Comparison of ENCODE assay signal across 16 mouse cellular contexts in the genomic region with DNA sequence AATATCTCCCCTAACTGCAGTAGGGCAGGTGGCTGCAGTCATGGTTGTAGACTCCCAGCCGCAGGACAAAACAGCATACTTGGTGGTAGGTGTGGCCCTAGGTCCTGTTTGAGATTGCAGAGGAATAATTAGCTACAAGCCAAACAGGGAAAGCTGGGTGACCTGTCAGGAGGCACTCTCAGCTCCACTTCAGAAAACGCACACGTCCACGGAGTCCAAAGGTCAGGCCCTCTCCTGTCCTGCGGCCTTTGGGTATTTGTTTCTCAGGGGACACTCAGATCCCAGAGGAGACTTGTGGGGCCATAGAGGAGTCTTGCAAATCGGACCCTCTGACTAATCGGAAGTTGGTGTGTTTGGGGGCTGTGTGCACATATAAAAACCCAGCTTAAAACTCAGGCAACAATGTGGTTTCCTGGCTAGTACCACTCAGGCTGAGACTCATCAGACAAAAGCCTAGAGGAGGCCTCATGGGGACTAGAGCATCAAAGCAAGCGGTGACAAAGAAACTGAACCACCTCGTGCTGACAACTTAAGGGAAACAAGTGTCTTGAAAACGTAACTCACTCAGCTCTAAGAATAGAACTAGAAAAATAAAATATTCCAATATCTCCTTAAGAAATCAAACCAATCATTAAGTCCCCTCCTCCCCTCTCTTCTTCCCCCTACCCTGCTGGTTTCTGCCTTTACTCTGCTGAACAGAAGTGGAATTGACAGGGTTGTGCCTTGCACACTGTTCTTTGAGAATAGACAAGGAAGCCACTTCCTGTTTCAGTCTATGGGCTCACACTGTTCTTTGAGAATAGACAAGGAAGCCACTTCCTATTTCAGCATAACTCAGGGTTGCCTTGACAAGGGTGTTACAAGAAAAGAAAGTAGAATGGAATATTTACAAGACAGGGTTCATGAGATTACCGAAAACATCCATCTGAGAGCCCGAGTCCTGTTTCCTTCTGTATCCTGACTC. TPM values are rescaled to one million over a fixed set of nuclear protein-coding genes. Genes with fewer than 3 reads are reported as not detected.
DNase-seq lines count a peak whose midpoint lies in the region; ATAC-seq and TF ChIP-seq lines count a peak whose summit lies in the region.
"Had no signal": no experiment of that assay in that cellular context is flagged by ENCODE, and none has a peak within 500 bp of the region (broad histone marks: within the 10 kb centered on the region; RNA-seq: fewer than 3 reads in every experiment).

No protein-coding gene starts in this region.

- H3K9me3 ChIP-seq in liver, embryonic 12.5 days (replicated peaks): no peaks in the 10 kb centered on the region
- H3K9me3 ChIP-seq in forebrain, embryonic 15.5 days: no peaks in the 10 kb centered on the region
- H3K9me3 ChIP-seq: heart, embryonic 10.5 days; limb, embryonic 12.5 days had no signal

- H3K79me2 ChIP-seq in liver, adult 2 months (ENCODE audit: control insufficient read depth, insufficient read depth, low read length): no peaks in the 10 kb centered on the region

- H3K27ac ChIP-seq in liver, adult 2 months (replicated peaks; ENCODE audit: insufficient read depth, low read depth, low read length): no peak overlapping the region
- H3K27ac ChIP-seq in liver, embryonic 12.5 days: no peak overlapping the region
- no peak overlapping the region for H3K27ac ChIP-seq in forebrain, embryonic 15.5 days (replicated peaks)
- H3K27ac ChIP-seq: heart, embryonic 10.5 days; hindbrain, embryonic 14.5 days; layer of hippocampus, adult 2 months; limb, embryonic 12.5 days had no signal

- no peak for TF ChIP-seq CTCF in liver, adult 2 months (IDR thresholded peaks at IDR 0.05; ENCODE audit: low read depth, low read length)

- no peak overlapping the region for H3K4me2 ChIP-seq in liver, embryonic 12.5 days
- H3K4me2 ChIP-seq in forebrain, embryonic 15.5 days (replicated peaks): no peak overlapping the region
- H3K4me2 ChIP-seq: hindbrain, embryonic 14.5 days; limb, embryonic 12.5 days had no signal

- TF ChIP-seq POLR2A in liver, adult 2 months (IDR thresholded peaks at IDR 0.05; ENCODE audit: extremely low read depth, insufficient read depth, low read length): no peak

- no peaks in the 10 kb centered on the region for H3K27me3 ChIP-seq in liver, adult 2 months (ENCODE audit: control insufficient read depth, insufficient read depth, low read length)
- H3K27me3 ChIP-seq in liver, embryonic 12.5 days (replicated peaks): no peaks in the 10 kb centered on the region
- no peaks in the 10 kb centered on the region for H3K27me3 ChIP-seq in forebrain, embryonic 15.5 days
- H3K27me3 ChIP-seq: limb, embryonic 12.5 days had no signal

- no peaks in the 10 kb centered on the region for H3K36me3 ChIP-seq in liver, adult 2 months (ENCODE audit: control insufficient read depth, insufficient read depth, low read length)
- H3K36me3 ChIP-seq in liver, embryonic 12.5 days: no peaks in the 10 kb centered on the region
- no peaks in the 10 kb centered on the region for H3K36me3 ChIP-seq in forebrain, embryonic 15.5 days
- H3K36me3 ChIP-seq: heart, embryonic 10.5 days; limb, embryonic 12.5 days had no signal

- no peak overlapping the region for H3K4me3 ChIP-seq in liver, adult 2 months (ENCODE audit: insufficient read depth, low read depth, low read length)
- no peak overlapping the region for H3K4me3 ChIP-seq in liver, embryonic 12.5 days
- H3K4me3 ChIP-seq in forebrain, embryonic 15.5 days: no peak overlapping the region
- H3K4me3 ChIP-seq: erythroblast, embryonic 14.5 days; heart, embryonic 10.5 days; layer of hippocampus, adult 2 months; limb, embryonic 12.5 days; myocyte had no signal

- H3K9ac ChIP-seq in liver, adult 2 months (ENCODE audit: low read depth, low read length): no peak overlapping the region
- no peak overlapping the region for H3K9ac ChIP-seq in liver, embryonic 12.5 days
- H3K9ac ChIP-seq in forebrain, embryonic 15.5 days (replicated peaks): no peak overlapping the region
- H3K9ac ChIP-seq: hindbrain, embryonic 14.5 days; limb, embryonic 12.5 days had no signal

- peak; percentile 33 for DNase-seq in liver, adult 2 months (ENCODE audit: extremely low read depth, low read depth, low spot score)
- DNase-seq in CD8-positive naive resting alpha-beta T cell, adult 2 months (ENCODE audit: low read depth in 2 of 2, low spot score in 2 of 2): peak; percentile 32 to 44
- peak; percentile 33 for DNase-seq in induced T-regulatory cell, adult 2 months (ENCODE audit: low read depth)
- peak; percentile 72 for DNase-seq in thymus, postnatal 0 days (ENCODE audit: low spot score)
- no peak for DNase-seq in layer of hippocampus, adult 11-12 months (ENCODE audit: low spot score)
- no peak for DNase-seq in urinary bladder, postnatal 36 days (ENCODE audit: low spot score in 2 of 2)
- DNase-seq: right cerebral cortex, adult 18-20 months had no signal

- WGBS in liver, adult 2 months: 64% methylated on average over 12 of the region's 12 CpGs
- 55% methylated on average over 12 of the region's 12 CpGs for WGBS in liver, embryonic 12.5 days (ENCODE audit: insufficient replicate concordance)
- 79% methylated on average over 12 of the region's 12 CpGs for WGBS in forebrain, embryonic 15.5 days

- ATAC-seq in liver, embryonic 12.5 days: no peak
- ATAC-seq in forebrain, embryonic 15.5 days (replicated peaks): no peak

- H3K4me1 ChIP-seq in liver, adult 2 months (ENCODE audit: control insufficient read depth, insufficient read depth, low read length): no peaks in the 10 kb centered on the region
- H3K4me1 ChIP-seq in liver, embryonic 12.5 days: peaks cover 4% of the 10 kb centered on the region; the same call in 1 of the 2 replicates
- no peaks in the 10 kb centered on the region for H3K4me1 ChIP-seq in forebrain, embryonic 15.5 days
- H3K4me1 ChIP-seq: heart, embryonic 10.5 days; limb, embryonic 12.5 days had no signal

RNA-seq across cellular contexts. Expression of a gene that starts 20.0 kb away (rescaled TPM):
- total RNA-seq in liver, adult 2 months (2014; rRNA removed): 8.2 and 8.3 TPM in 2 replicates
- 16.1 and 28.1 TPM in 2 replicates for polyA plus RNA-seq in liver, adult 2 months (2012; rRNA removed)
- polyA plus RNA-seq in liver, embryonic 12.5 days (2016; fragmentation: Nextera tagmentation; extraction: Ambion mirVana): 3.6 and 3.8 TPM in 2 replicates
- 0.41 and 0.53 TPM in 2 replicates for polyA plus RNA-seq in thymus, postnatal 0 days (2015; fragmentation: Nextera tagmentation; extraction: Ambion mirVana)
- polyA plus RNA-seq in forebrain, embryonic 15.5 days (2015; fragmentation: Nextera tagmentation; extraction: Ambion mirVana): 5.3 and 5.4 TPM in 2 replicates
- polyA plus RNA-seq: limb, embryonic 12.5 days had no signal

RNA-seq across cellular contexts. Expression of a gene that starts 40.1 kb away (rescaled TPM):
- total RNA-seq in liver, adult 2 months (2014; rRNA removed): 4.1 and 5.6 TPM in 2 replicates
- polyA plus RNA-seq in liver, adult 2 months (2012; rRNA removed): 9.3 and 11.3 TPM in 2 replicates
- polyA plus RNA-seq in liver, embryonic 12.5 days (2016; fragmentation: Nextera tagmentation; extraction: Ambion mirVana): 19.0 and 19.4 TPM in 2 replicates
- polyA plus RNA-seq in thymus, postnatal 0 days (2015; fragmentation: Nextera tagmentation; extraction: Ambion mirVana): 27.3 and 27.4 TPM in 2 replicates
- 47.1 and 48.6 TPM in 2 replicates for polyA plus RNA-seq in forebrain, embryonic 15.5 days (2015; fragmentation: Nextera tagmentation; extraction: Ambion mirVana)

RNA-seq across cellular contexts. Expression of a gene that starts 50.6 kb away (rescaled TPM):
- 0.09 and 0.13 TPM in 2 replicates for total RNA-seq in liver, adult 2 months (2014; rRNA removed)
- 0.11 and 0.22 TPM in 2 replicates for polyA plus RNA-seq in liver, adult 2 months (2012; rRNA removed)
- 0.72 and 1.1 TPM in 2 replicates for polyA plus RNA-seq in liver, embryonic 12.5 days (2016; fragmentation: Nextera tagmentation; extraction: Ambion mirVana)
- 0.38 and 0.50 TPM in 2 replicates for polyA plus RNA-seq in thymus, postnatal 0 days (2015; fragmentation: Nextera tagmentation; extraction: Ambion mirVana)
- polyA plus RNA-seq in forebrain, embryonic 15.5 days (2015; fragmentation: Nextera tagmentation; extraction: Ambion mirVana): 2.4 and 2.6 TPM in 2 replicates
- polyA plus RNA-seq: erythroblast, embryonic 14.5 days had no signal

RNA-seq across cellular contexts. Expression of a gene that starts 52.8 kb away (rescaled TPM):
- total RNA-seq in liver, adult 2 months (2014; rRNA removed): 0.07 and 0.28 TPM in 2 replicates
- 0.81 and 0.83 TPM in 2 replicates for polyA plus RNA-seq in liver, adult 2 months (2012; rRNA removed)
- polyA plus RNA-seq in liver, embryonic 12.5 days (2016; fragmentation: Nextera tagmentation; extraction: Ambion mirVana): 1.5 and 1.8 TPM in 2 replicates
- polyA plus RNA-seq in thymus, postnatal 0 days (2015; fragmentation: Nextera tagmentation; extraction: Ambion mirVana): 0.03 TPM in 1 of 2 replicates, not detected in the other
- 0.05 TPM in 1 of 2 replicates, not detected in the other for polyA plus RNA-seq in forebrain, embryonic 15.5 days (2015; fragmentation: Nextera tagmentation; extraction: Ambion mirVana)
- total RNA-seq: layer of hippocampus, adult 2 months had no signal
- polyA plus RNA-seq: brain, embryonic 14.5 days; hindbrain, embryonic 14.5 days; limb, embryonic 12.5 days; myocyte had no signal

Comparison
In these comparisons a context has a peak if more than half of its experiments do, and no peak if none do; other contexts are left out.
1. DNase-seq: peak in liver, adult 2 months (single experiment), CD8-positive naive resting alpha-beta T cell, adult 2 months (2 of 2), induced T-regulatory cell, adult 2 months (single experiment) and thymus, postnatal 0 days (single experiment); none in layer of hippocampus, adult 11-12 months (single experiment) and urinary bladder, postnatal 36 days (0 of 2).